Mouse (Mus musculus): ENCODE data around the gene Dnah8. TPM values are rescaled to one million over a fixed set of nuclear protein-coding genes. Genes with fewer than 3 reads are reported as not detected.
"Not testable (repeated sequence)": the region's sequence is repeated elsewhere in the genome, so short reads cannot be mapped to it uniquely, and the experiment has no call there.

The Dnah8 gene
- polyA plus RNA-seq (2015; fragmentation: Nextera tagmentation; extraction: Ambion mirVana) = 2.0 and 2.9 TPM in 2 replicates

DNA sequence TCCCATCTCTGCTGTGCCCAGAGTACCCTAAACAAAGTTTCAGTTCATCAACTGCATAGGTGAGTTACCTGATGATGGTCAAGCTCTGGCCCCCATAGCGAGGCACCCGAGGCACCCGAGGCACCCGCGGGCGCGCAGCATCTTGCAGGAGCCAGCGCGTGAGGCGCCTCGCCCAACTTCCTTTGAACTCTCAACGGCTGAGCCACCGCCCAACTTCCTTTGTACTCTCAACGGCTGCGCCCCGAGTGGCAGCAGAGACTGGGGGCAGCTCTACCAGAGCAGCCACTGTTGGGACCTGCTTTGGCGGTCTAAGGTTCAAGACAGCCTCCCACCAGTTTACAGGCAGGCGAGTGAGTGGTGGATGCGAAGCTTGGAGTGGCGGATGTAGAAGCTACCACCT, at the start of gene Dnah8:
Gene Dnah8 (plus strand): TSS at position 223 of the 400 bp plus-strand sequence.
- not testable (repeated sequence) for H3K36me3 ChIP-seq (ENCODE audit: control insufficient read depth, insufficient read depth, low read length); H3K4me1 ChIP-seq (ENCODE audit: control insufficient read depth, insufficient read depth, low read length); ATAC-seq; H3K9ac ChIP-seq (ENCODE audit: low read depth, low read length); H3K27me3 ChIP-seq (ENCODE audit: control insufficient read depth, insufficient read depth, low read depth, low read length); H3K9me3 ChIP-seq (replicated peaks; ENCODE audit: control insufficient read depth, low read length, poor library complexity, severe bottlenecking); H3K4me2 ChIP-seq (ENCODE audit: low read length); H3K4me3 ChIP-seq (ENCODE audit: low read depth, low read length); H3K27ac ChIP-seq (ENCODE audit: low read length)
- no CpG with 5 or more reads among the region's 20 CpGs for WGBS

- Histone ChIP-seq H3K27me3 (ENCODE audit: control insufficient read depth, insufficient read depth, low read depth, low read length) (no peaks in the 10 kb centered on the region), H3K4me1 (ENCODE audit: control insufficient read depth, insufficient read depth, low read length) (peaks cover 18% of the 10 kb centered on the region), H3K27ac (ENCODE audit: low read length) (no peak overlapping the region), H3K4me3 (ENCODE audit: low read depth, low read length) (no peak overlapping the region; the same call in 1 of the 2 replicates), H3K9ac (ENCODE audit: low read depth, low read length) (peak overlapping the region; percentile 81), H3K4me2 (ENCODE audit: low read length) (peak overlapping the region; percentile 69), H3K9me3 (replicated peaks; ENCODE audit: control insufficient read depth, low read length, poor library complexity, severe bottlenecking) (no peaks in the 10 kb centered on the region), H3K36me3 (ENCODE audit: control insufficient read depth, insufficient read depth, low read length) (no peaks in the 10 kb centered on the region)
- WGBS = 79% methylated on average over 8 of the region's 8 CpGs
- ATAC-seq = no peak
These were observed 49.4 kb upstream of the Dnah8 start for GRCm38 (mm10) chr17:30574783-30575075.

- Histone ChIP-seq H3K9me3 (replicated peaks; ENCODE audit: control insufficient read depth, low read length, poor library complexity, severe bottlenecking) (no peaks in the 10 kb centered on the region), H3K4me2 (ENCODE audit: low read length) (peak overlapping the region; percentile 69), H3K4me1 (ENCODE audit: control insufficient read depth, insufficient read depth, low read length) (peaks cover 18% of the 10 kb centered on the region), H3K4me3 (ENCODE audit: low read depth, low read length) (peak overlapping the region; percentile 84), H3K27ac (ENCODE audit: low read length) (peak overlapping the region; percentile 96), H3K36me3 (ENCODE audit: control insufficient read depth, insufficient read depth, low read length) (no peaks in the 10 kb centered on the region), H3K9ac (ENCODE audit: low read depth, low read length) (peak overlapping the region; percentile 81), H3K27me3 (ENCODE audit: control insufficient read depth, insufficient read depth, low read depth, low read length) (no peaks in the 10 kb centered on the region)
- 6% methylated on average over 35 of the region's 35 CpGs for WGBS
- ATAC-seq = peak; percentile 40; the same call in 1 of the 2 replicates
These were observed 48.8 kb upstream of the Dnah8 start for GRCm38 (mm10) chr17:30575121-30575904.

DNA sequence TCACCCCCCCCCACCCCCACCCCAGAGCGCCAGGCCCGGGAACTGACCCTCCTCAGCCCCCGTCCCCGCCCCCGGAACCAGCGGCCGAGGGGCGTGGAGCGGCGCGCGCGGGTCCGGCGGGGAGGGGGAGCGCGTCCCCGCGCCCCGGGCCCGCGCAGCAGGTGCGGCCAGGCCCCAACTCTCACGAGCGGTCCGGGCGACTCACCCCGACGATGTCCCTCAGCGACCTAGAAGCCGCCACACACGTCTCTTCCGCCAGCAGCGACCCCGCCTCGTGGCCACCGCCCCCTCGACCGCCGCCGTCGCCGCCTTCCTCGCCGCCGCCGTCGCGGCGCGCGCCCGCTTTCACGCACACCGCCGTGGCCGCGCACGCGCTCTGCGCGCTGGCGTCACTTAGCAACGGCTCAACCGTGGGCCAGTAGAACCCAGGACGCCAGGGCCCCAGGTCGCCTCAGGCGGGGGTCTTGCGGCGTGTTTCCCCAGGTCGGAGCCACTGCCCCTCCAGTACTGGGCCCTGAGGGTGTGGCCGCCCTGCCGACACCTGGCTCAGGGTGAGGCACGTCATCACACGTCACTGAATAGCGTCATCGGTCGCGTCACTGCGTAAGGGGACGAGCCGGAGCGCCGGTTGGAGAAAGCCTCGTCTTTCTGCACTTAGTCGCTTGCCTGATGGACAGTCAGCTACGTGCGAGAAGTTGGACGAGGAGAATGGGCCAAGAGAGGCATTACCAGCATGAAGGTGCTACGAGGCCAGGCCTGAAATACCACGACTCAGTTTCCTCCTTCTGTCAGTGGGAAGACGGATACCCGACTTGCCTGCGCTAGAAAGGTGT, 48.0 kb upstream of the Dnah8 start, which contains the start of gene Btbd9:
Gene Btbd9 (minus strand): TSS at position 548 of the 833 bp plus-strand sequence.
- Histone ChIP-seq H3K4me1 (ENCODE audit: control insufficient read depth, insufficient read depth, low read length) (peaks cover 18% of the 10 kb centered on the region), H3K4me3 (ENCODE audit: low read depth, low read length) (peak within 1 kb of the TSS; percentile 84), H3K4me2 (ENCODE audit: low read length) (peak within 1 kb of the TSS; percentile 70), H3K9me3 (replicated peaks; ENCODE audit: control insufficient read depth, low read length, poor library complexity, severe bottlenecking) (no peaks in the 10 kb centered on the region), H3K27ac (ENCODE audit: low read length) (peak within 1 kb of the TSS; percentile 96), H3K27me3 (ENCODE audit: control insufficient read depth, insufficient read depth, low read depth, low read length) (no peaks in the 10 kb centered on the region), H3K9ac (ENCODE audit: low read depth, low read length) (peak within 1 kb of the TSS; percentile 81), H3K36me3 (ENCODE audit: control insufficient read depth, insufficient read depth, low read length) (no peaks in the 10 kb centered on the region)
- peak; percentile 94 for ATAC-seq
- WGBS = under 1% methylated on average over 80 of the region's 94 CpGs

GRCm38 (mm10) chr17:30576946-30577345, 47.2 kb upstream of the Dnah8 start:
- Histone ChIP-seq H3K9ac (ENCODE audit: low read depth, low read length) (peak overlapping the region; percentile 81), H3K36me3 (ENCODE audit: control insufficient read depth, insufficient read depth, low read length) (no peaks in the 10 kb centered on the region), H3K4me1 (ENCODE audit: control insufficient read depth, insufficient read depth, low read length) (peaks cover 18% of the 10 kb centered on the region), H3K9me3 (replicated peaks; ENCODE audit: control insufficient read depth, low read length, poor library complexity, severe bottlenecking) (no peaks in the 10 kb centered on the region), H3K4me3 (ENCODE audit: low read depth, low read length) (peak overlapping the region; percentile 84), H3K27me3 (ENCODE audit: control insufficient read depth, insufficient read depth, low read depth, low read length) (no peaks in the 10 kb centered on the region), H3K4me2 (ENCODE audit: low read length) (peak overlapping the region; percentile 70), H3K27ac (ENCODE audit: low read length) (peak overlapping the region; percentile 96; the same call in 1 of the 2 replicates)
- no peak for ATAC-seq
- WGBS = 68% methylated on average over 12 of the region's 12 CpGs

GRCm38 (mm10) chr17:30580781-30581180, 43.4 kb upstream of the Dnah8 start:
- H3K4me1 ChIP-seq (ENCODE audit: control insufficient read depth, insufficient read depth, low read length) = peaks cover 10% of the 10 kb centered on the region
- H3K27me3 ChIP-seq (ENCODE audit: control insufficient read depth, insufficient read depth, low read depth, low read length) = no peaks in the 10 kb centered on the region
- no peak overlapping the region for H3K4me2 ChIP-seq (ENCODE audit: low read length)
- 79% methylated on average over 1 of the region's 1 CpGs for WGBS
- H3K36me3 ChIP-seq (ENCODE audit: control insufficient read depth, insufficient read depth, low read length) = no peaks in the 10 kb centered on the region
- ATAC-seq = no peak
- no peak overlapping the region for H3K27ac ChIP-seq (ENCODE audit: low read length)
- no peak overlapping the region for H3K9ac ChIP-seq (ENCODE audit: low read depth, low read length)
- H3K4me3 ChIP-seq (ENCODE audit: low read depth, low read length) = no peak overlapping the region
- H3K9me3 ChIP-seq (replicated peaks; ENCODE audit: control insufficient read depth, low read length, poor library complexity, severe bottlenecking) = no peaks in the 10 kb centered on the region

GRCm38 (mm10) chr17:30581201-30581600, 43.0 kb upstream of the Dnah8 start:
- Histone ChIP-seq H3K36me3 (ENCODE audit: control insufficient read depth, insufficient read depth, low read length) (no peaks in the 10 kb centered on the region), H3K4me3 (ENCODE audit: low read depth, low read length) (no peak overlapping the region), H3K4me2 (ENCODE audit: low read length) (no peak overlapping the region), H3K27me3 (ENCODE audit: control insufficient read depth, insufficient read depth, low read depth, low read length) (no peaks in the 10 kb centered on the region), H3K27ac (ENCODE audit: low read length) (no peak overlapping the region), H3K4me1 (ENCODE audit: control insufficient read depth, insufficient read depth, low read length) (peaks cover 10% of the 10 kb centered on the region), H3K9ac (ENCODE audit: low read depth, low read length) (no peak overlapping the region), H3K9me3 (replicated peaks; ENCODE audit: control insufficient read depth, low read length, poor library complexity, severe bottlenecking) (no peaks in the 10 kb centered on the region)
- ATAC-seq = no peak
- WGBS = 90% methylated on average over 6 of the region's 6 CpGs

DNA sequence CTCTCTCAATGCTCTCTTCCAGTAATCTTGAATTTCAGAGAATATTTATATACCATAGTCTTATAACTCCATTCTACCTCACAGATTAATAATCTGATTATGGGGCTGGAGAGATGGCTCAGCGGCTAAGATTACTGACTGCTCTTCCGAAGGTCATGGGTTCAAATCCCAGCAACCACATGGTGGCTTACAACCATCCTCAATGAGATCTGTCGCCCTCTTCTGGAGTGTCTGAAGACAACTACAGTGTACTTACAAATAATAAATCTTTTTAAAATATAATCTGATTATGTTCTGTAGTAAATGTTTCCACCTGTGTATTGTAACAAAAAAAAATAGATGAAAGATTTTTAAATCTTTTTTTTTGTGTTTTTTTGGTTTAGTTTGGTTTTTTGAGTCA, 41.8 kb upstream of the Dnah8 start:
- no peak overlapping the region for H3K9ac ChIP-seq (ENCODE audit: low read depth, low read length)
- no peak overlapping the region for H3K4me2 ChIP-seq (ENCODE audit: low read length)
- ATAC-seq = no peak
- H3K27me3 ChIP-seq (ENCODE audit: control insufficient read depth, insufficient read depth, low read depth, low read length) = no peaks in the 10 kb centered on the region
- H3K9me3 ChIP-seq (replicated peaks; ENCODE audit: control insufficient read depth, low read length, poor library complexity, severe bottlenecking) = no peaks in the 10 kb centered on the region
- no peak overlapping the region for H3K4me3 ChIP-seq (ENCODE audit: low read depth, low read length)
- H3K4me1 ChIP-seq (ENCODE audit: control insufficient read depth, insufficient read depth, low read length) = peaks cover 6% of the 10 kb centered on the region
- H3K27ac ChIP-seq (ENCODE audit: low read length) = no peak overlapping the region
- WGBS = 83% methylated on average over 3 of the region's 3 CpGs
- no peaks in the 10 kb centered on the region for H3K36me3 ChIP-seq (ENCODE audit: control insufficient read depth, insufficient read depth, low read length)

All from midbrain, embryonic 16.5 days (tissue).